Comparison of ENCODE assay signal across 8 mouse cellular contexts in the genomic region with DNA sequence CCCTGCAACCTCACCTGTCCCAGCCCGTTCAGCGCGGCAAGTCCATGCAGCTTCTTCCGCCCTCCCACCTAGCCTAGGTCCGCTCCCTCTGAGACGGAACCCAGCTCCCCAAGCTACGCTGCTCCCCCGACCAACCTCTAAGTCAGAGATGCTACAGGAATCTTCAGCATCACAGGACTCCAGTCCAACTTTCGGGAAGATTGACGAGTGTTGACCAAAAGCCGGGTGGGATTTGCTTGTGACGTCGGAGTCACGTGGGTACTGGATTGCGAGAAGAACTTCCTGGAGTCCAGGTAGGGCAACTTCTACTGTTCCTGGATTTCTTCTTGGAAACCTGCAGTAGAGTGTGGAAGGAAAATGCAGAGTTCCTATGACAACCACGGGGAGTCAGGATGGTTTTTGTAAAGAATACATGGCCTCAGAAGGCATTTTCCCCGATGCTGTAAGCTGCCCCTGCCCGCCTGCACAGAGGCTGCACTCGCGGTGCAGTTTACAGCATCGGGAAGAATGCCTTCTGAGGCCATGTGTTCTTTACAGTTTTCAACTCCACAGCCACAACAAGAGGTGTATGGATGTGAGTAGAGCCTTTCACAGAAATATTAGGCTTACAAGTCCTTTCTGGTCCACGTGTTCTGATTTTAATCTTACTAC. TPM values are rescaled to one million over a fixed set of nuclear protein-coding genes. Genes with fewer than 3 reads are reported as not detected.
DNase-seq lines count a peak whose midpoint lies in the region; ATAC-seq and TF ChIP-seq lines count a peak whose summit lies in the region.

A gene (minus strand): TSS at position 212 of the 651 bp plus-strand sequence.

- H3K9ac ChIP-seq in ES-E14 (ENCODE audit: insufficient read depth, low read depth, low read length, poor library complexity, severe bottlenecking): peak within 1 kb of the TSS; percentile 94
- H3K9ac ChIP-seq in forebrain, embryonic 14.5 days (ENCODE audit: low read length): peak within 1 kb of the TSS; percentile 53

- ATAC-seq in forebrain, embryonic 14.5 days: peak; percentile 87
- ATAC-seq in megakaryocyte, adult 5-6 weeks (ENCODE audit: poor library complexity, severe bottlenecking): peak; percentile 71

- no peaks in the 10 kb centered on the region for H3K36me3 ChIP-seq in ES-E14 (ENCODE audit: control insufficient read depth, insufficient read depth, low read length, poor library complexity, severe bottlenecking)
- no peaks in the 10 kb centered on the region for H3K36me3 ChIP-seq in forebrain, embryonic 14.5 days (ENCODE audit: control insufficient read depth, insufficient read depth, low read length)

- no peaks in the 10 kb centered on the region for H3K27me3 ChIP-seq in forebrain, embryonic 14.5 days (replicated peaks; ENCODE audit: control insufficient read depth, insufficient read depth, low read length)

- peak within 1 kb of the TSS; percentile 79 to 95 for H3K4me3 ChIP-seq in ES-E14 (ENCODE audit: insufficient read depth in 1 of 2, low read depth in 1 of 2, low read length in 2 of 2, poor library complexity in 1 of 2, severe bottlenecking in 1 of 2)
- H3K4me3 ChIP-seq in forebrain, embryonic 14.5 days (ENCODE audit: low read depth, low read length): peak within 1 kb of the TSS; percentile 41

- in situ Hi-C loops in ES-E14 (cut with MboI; ENCODE audit: low sequenced_read_pairs in 2 of 2, unreplicated experiment in 2 of 2): no loop called here

- no peaks in the 10 kb centered on the region for H3K9me3 ChIP-seq in ES-E14 (ENCODE audit: control insufficient read depth, insufficient read depth, low read depth, low read length)
- no peaks in the 10 kb centered on the region for H3K9me3 ChIP-seq in forebrain, embryonic 14.5 days (replicated peaks; ENCODE audit: control insufficient read depth, low read length)

- H3K4me1 ChIP-seq in ES-E14 (ENCODE audit: control insufficient read depth in 2 of 2, insufficient read depth in 2 of 2, low read length in 2 of 2, poor library complexity in 1 of 2): peaks cover 7 to 9% of the 10 kb centered on the region in 2 experiments
- H3K4me1 ChIP-seq in forebrain, embryonic 14.5 days (ENCODE audit: control insufficient read depth, insufficient read depth, low read length): no peaks in the 10 kb centered on the region

- intact Hi-C loops in left cerebral cortex, postnatal 10 days (cut with DNase I): no loop called here
- intact Hi-C loops in gastrocnemius, postnatal 36 days (cut with DNase I): no loop called here

- DNase-seq in ES-E14 (ENCODE audit: low read depth, low spot score): no peak
- peak; percentile 37 for DNase-seq in c-Kit-positive CD71-positive TER-119-positive erythroid progenitor cells, embryonic 14.5 days (ENCODE audit: low spot score)
- DNase-seq in forebrain, embryonic 14.5 days (ENCODE audit: low spot score): peak; percentile 64
- peak; percentile 67 for DNase-seq in hindlimb bud, embryonic 11.5 days (ENCODE audit: extremely low spot score, low read depth, low spot score)
- DNase-seq in left cerebral cortex, postnatal 10 days (ENCODE audit: extremely low spot score in 1 of 2, low spot score in 2 of 2): peak; percentile 30 to 36
- peak; percentile 45 to 63 for DNase-seq in right cerebral cortex, adult 2 months (ENCODE audit: low spot score in 2 of 2)
- DNase-seq in gastrocnemius, postnatal 36 days: no peak

- H3K4me2 ChIP-seq in forebrain, embryonic 14.5 days (ENCODE audit: low read length): peak within 1 kb of the TSS; percentile 66

- peak within 1 kb of the TSS; percentile 88 for H3K27ac ChIP-seq in ES-E14 (ENCODE audit: insufficient read depth, low read depth, low read length, poor library complexity, severe bottlenecking)
- H3K27ac ChIP-seq in forebrain, embryonic 14.5 days (ENCODE audit: low read depth, low read length): no peak within 1 kb of the TSS

- 2% methylated on average over 22 of the region's 22 CpGs for WGBS in forebrain, embryonic 14.5 days

TF ChIP-seq in ES-E14, 5 proteins besides CTCF, POLR2A, EP300 and RAD21:
- TF ChIP-seq ZC3H11A (IDR thresholded peaks at IDR 0.05; ENCODE audit: borderline replicate concordance, low read depth, low read length) (no peak), ZNF384 (IDR thresholded peaks at IDR 0.05; ENCODE audit: low read depth, low read length) (no peak), MAFK (IDR thresholded peaks at IDR 0.05; ENCODE audit: insufficient read depth, low read depth, low read length) (no peak), CHD2 (IDR thresholded peaks at IDR 0.05; ENCODE audit: low read depth, low read length) (no peak), HCFC1 (IDR thresholded peaks at IDR 0.05; ENCODE audit: borderline replicate concordance, insufficient read depth, low read length) (no peak)
TF ChIP-seq in ES-E14: peak in this region for 0.

RNA-seq across cellular contexts. Expression of the gene that starts here (rescaled TPM):
- total RNA-seq in ES-E14 (2012; rRNA removed): 15.7 and 25.5 TPM in 2 replicates
- 0.34 and 0.72 TPM in 2 replicates for polyA plus RNA-seq in forebrain, embryonic 14.5 days (2014; fragmentation: Nextera tagmentation; extraction: Ambion mirVana)
- 1 to 10 TPM; 3.1 to 5.3 TPM for total RNA-seq in left cerebral cortex, postnatal 10 days (2021)
- 0.30 and 1.5 TPM in 2 replicates for total RNA-seq in megakaryocyte, adult 5-6 weeks (2015)
- total RNA-seq in megakaryocyte, adult 5-6 weeks (2017): 0.11 and 1.1 TPM in 2 replicates
- total RNA-seq in gastrocnemius, postnatal 36 days (2021): under 1 TPM; 0.42 to 0.51 TPM

Comparison
In these comparisons a context has a peak if more than half of its experiments do, and no peak if none do; other contexts are left out.
1. Peak in DNase-seq, ATAC-seq, H3K4me3 ChIP-seq, H3K9ac ChIP-seq and H3K4me2 ChIP-seq in forebrain, embryonic 14.5 days; RNA of the gene not detected or under 1 TPM.
2. DNase-seq: peak in c-Kit-positive CD71-positive TER-119-positive erythroid progenitor cells, embryonic 14.5 days (single experiment), hindlimb bud, embryonic 11.5 days (single experiment), left cerebral cortex, postnatal 10 days (2 of 2) and right cerebral cortex, adult 2 months (2 of 2); none in ES-E14 (single experiment) and gastrocnemius, postnatal 36 days (0 of 2).